Mouse (Mus musculus) neutrophil, adult 5-6 weeks (primary cell): ENCODE measurements around the gene Dcdc2a. TPM values are rescaled to one million over a fixed set of nuclear protein-coding genes. Genes with fewer than 3 reads are reported as not detected.

ENCODE experiments used
- ATAC-seq: fragments of 151-379, 151-347 bp; 2 replicates; pipeline ENCODE4 v1.8.0; 2017; ENCODE audit warnings: mild to moderate bottlenecking, moderate TSS enrichment; ENCODE audit not compliant: insufficient number of reproducible peaks, poor library complexity, low FRiP score, severe bottlenecking; ENCODE audit errors: extremely low read depth
- total RNA-seq: library from RNA; stranded (forward); fragments of 200-1000 nt; gene quantifications from 2 replicates; pipeline ENCODE4 v1.2.3, GENCODE M21; 2017

Gene Dcdc2a
- not detected in 2 replicates for total RNA-seq

DNA sequence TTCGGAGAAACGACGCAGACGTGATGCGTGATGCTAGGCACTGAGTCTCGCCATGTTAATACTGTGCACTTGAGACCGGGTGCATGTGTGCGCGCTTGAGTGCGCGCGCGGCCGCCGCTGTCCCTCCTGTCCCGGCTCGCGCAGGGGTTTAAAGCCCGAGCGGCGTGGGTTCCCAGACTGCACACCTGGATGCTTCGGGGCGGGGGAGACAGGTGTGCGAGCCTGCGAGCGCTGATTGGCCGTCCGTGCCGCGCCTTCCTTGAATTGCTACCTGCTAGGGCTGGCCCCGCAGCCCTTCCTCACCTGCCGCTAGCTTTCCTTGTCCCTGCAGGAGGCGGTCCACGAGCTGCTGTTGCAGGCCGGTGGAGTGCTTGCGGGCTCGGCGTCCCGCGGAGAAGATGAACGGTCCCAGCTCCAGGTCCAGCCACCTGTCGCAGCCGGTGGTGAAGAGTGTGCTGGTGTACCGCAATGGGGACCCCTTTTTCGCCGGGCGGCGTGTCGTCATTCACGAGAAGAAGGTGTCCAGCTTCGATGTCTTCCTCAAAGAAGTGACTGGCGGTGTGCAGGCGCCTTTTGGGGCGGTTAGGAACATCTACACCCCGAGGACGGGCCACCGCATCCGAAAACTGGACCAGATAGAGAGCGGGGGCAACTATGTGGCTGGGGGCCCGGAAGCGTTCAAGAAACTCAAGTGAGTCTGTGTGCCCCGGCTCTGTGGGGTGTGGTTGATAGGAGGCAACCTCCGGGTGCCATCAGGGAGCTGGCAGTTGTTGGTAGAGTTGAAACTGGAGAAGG is at the start of gene Dcdc2a:
Dcdc2a (plus strand) TSS at position 132 of the 795 bp plus-strand sequence.
- ATAC-seq, result no peak

DNA sequence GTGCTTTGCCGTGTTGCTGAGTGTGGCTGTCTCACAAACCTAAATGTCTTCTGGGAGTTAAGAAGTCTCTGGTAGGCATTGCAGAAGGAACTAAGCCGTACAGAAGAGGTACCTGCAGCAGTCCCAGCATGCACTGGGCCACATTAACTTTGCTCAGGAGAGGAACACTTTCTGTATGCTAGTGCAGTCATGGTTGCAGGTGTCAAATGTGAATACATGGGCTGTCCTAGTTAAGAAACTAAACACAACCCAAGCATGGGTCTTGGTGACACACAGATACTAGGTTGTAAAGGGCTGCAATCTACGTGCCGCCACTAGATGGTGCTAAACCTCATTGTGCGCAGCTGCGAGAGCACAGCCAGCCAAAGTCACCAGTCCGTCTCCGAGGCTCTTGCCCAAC is 48.7 kb upstream of the Dcdc2a start:
- ATAC-seq, result no peak

DNA sequence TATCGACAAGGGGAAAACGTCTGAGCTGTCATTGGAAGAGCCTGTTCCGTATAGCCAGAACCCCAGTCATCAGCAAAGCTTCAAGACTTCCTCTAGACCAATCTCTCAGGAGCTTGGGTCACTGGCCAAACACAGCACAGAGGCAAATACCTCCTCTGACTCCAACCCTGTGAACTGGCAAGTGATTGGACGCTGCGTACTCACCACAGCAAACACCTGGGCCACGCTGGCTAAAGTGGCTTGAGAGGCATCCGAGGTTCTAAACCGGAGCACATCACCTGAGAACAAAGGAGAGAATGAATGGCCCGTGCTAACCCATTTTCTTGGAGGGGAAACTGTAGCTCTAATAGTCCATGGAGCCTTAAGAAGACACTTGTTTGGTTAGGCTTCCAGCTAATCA is 37.5 kb upstream of the Dcdc2a start:
- ATAC-seq, result no peak

GRCm38 (mm10) chr13:25019793-25020539 is 35.8 kb upstream of the Dcdc2a start, which contains the start of gene Mrs2:
TSS of gene Mrs2 (minus strand) at chr13:25020379.
- ATAC-seq, result peak; percentile 69

GRCm38 (mm10) chr13:25020540-25020892 is 35.3 kb upstream of the Dcdc2a start:
- ATAC-seq, result no peak

DNA sequence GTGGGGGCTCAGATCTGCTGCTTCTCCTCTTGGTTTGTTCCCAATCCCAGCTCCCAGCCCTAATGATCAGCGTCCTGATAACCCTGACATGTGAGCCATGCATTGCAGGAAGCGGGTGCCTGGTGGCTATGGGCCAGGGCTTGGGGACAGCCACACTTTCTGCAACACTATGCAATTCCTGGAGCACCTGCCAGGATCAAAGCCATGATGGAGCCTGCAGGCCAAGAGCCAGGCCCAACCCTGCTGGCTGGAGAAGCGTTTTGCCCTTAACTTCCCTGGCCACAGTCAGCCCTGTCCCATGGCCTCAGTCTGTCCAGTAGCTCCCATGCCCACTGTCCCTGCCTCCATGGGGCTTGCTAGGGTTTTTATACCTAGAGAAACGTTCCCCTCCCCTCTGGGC is 33.4 kb upstream of the Dcdc2a start:
- no peak for ATAC-seq

DNA sequence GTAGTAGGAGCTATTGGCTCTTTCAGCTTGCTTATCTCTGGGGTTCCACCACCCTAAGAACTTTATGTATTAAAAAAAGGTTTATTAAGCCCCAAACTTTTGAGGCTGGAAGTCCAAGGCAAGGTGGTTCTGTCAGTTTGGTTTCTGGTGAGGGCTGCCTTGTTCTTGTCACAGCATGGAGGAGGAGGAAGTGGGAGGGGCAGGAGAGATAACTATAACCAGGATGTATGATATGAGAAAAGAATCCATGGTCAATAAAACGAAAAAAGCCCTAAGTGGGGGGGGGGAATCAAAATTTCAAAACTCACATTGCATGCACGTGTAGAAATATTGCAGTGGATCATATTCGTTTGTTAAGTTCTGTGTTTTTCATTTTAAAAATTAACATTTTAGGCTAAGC is 32.7 kb upstream of the Dcdc2a start:
- no peak for ATAC-seq

DNA sequence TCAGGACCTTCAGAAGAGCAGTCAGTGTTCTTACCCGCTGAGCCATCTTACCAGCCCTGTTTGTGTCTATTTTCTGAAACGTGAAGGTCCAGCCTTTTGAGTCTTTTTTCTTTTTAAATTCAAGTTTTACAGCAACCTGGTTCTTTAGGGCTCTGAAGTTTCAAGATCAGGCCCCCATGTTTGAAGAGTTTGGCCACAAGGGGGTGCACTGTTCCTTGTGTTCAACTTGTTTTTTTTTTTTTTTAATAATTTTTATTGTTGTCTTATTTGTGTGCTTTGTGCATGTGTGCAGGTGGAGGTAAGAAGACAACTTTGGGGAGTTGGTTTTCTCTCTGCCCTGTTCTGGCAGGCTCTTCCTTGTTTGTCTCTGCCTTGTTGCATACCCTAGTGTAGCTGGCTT is 31.1 kb upstream of the Dcdc2a start:
- no peak for ATAC-seq

DNA sequence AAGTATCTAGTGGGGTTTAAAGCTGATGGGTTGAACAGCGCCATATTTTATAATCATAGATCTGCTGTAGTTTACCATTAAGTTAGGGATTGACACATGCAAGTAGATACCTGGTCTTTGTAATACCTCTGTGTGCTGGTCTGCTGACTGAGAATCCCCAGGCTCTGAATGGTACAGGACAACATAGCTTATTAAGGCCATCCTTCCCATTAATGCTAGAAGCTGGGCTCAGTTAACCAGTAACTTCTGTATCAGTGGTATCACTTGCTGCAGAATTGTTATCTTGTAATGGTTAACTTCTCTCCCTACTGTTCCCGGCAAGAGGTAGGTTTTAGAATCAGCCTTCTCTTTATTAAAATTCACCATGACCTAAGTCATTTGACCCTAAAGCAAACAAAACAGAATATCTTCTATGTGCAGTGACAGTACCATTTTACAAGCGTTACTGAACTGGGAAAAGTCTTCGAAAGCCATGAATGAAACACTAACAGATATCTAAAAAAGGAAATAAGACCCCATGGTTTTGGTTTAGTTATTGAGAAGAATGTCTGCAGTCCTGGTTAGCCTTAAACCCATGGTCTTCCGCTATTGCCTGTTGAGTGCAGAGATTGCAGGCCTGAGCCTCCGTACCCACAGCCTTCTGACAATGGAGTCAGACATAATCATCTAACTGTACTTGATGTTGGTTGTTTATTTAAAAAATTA is 29.2 kb upstream of the Dcdc2a start:
- ATAC-seq, result no peak

DNA sequence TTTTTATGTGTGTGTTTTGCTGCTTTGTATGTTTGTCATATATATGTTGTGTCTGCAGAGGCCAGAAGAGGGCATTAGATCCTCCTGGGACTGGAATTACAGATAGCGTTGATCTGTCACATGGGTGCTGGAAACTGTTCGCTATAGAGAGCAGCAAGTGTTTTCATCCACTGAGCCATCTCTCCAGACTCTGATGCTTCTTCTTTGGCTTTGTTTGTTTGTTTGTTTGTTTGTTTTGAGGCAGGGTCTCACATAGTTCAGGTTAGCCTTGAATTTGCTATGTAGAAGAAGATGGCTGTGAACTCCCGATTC is 28.7 kb upstream of the Dcdc2a start:
- no peak for ATAC-seq

DNA sequence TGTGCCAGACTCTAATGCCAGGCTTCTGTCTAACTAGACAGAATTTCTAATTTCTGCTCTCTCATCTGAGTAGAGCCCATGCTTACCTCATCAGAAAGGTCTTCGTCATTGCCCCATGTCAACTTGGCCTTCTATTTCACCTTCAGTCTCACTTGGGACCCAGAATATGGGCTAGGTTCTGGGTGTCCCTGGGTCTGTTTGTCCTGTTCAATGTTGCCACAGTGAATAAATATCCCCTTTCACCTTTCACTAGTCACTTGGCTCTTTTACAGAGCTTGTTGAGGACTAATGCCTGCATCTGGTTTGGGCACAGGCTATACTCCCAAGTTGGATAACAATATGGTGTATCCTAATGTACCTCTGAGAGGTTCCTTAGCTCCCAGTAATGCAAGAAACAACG is 16.3 kb upstream of the Dcdc2a start:
- no peak for ATAC-seq

DNA sequence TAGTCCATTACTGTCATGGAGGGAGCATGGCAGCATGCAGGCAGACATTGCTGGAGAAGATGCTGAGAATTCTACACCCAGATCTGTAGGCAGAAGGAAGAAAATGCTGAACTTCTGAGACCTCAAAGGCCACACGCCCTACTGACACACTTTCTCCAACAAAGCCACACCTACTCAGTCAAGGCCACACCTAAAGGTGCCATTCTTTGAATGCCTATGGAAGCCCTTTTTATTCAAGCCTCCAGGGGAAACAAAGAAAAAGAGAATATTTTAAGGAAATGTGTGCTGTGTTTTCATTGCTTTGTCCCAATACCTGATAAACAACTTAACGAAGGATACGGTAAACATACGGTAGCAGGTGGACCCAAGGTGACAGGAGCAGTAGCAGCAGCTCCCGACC is 3.1 kb upstream of the Dcdc2a start:
- no peak for ATAC-seq

DNA sequence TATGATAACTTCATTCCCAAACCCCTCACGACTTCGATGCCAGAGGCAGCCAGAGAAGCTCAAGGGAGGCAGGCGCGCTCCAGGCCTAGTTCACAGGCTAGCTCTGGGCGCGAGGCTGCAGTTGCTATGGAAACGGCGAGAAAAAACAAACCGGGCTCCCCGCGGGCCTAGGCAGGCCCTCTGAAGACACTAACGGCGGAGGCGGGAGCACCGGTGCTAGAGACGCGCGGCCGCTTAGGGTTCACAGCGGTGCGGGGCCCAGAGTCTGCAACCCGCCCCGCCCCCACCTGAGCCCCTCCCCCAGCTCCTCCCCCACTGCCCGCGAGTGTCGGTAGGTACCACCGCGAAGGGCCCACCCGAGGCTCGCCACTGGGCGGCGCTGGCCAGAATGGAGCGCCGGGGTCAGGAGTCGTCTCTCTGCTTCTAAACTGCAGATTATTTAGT is 671 bp upstream of the Dcdc2a start:
- ATAC-seq, result no peak

GRCm38 (mm10) chr13:25066659-25067058 is 10.9 kb downstream of the Dcdc2a start:
- ATAC-seq, result no peak

- ATAC-seq, result no peak
Observed at GRCm38 (mm10) chr13:25067183-25067582, 11.4 kb downstream of the Dcdc2a start.

GRCm38 (mm10) chr13:25069765-25070164 is 14.0 kb downstream of the Dcdc2a start:
- ATAC-seq, result no peak

DNA sequence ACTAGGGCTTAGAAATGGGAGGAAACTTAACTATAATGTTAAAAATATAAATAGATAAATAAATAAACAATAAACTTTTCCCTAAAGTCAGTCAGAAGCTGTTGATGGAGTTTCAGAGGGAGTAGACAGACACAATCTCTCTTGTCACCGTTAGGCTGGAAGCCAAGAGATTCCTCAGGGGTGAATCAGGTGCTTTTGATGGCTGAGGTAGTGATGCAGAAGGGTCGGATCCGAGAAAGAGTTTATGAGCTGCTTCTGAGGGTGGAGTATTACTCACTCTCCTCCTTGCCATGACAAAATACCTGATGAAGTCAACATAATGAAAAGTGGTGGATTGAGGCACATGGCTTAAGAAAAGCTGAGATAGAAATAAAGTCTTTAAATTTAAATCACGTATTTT is 15.0 kb downstream of the Dcdc2a start:
- ATAC-seq, result no peak

DNA sequence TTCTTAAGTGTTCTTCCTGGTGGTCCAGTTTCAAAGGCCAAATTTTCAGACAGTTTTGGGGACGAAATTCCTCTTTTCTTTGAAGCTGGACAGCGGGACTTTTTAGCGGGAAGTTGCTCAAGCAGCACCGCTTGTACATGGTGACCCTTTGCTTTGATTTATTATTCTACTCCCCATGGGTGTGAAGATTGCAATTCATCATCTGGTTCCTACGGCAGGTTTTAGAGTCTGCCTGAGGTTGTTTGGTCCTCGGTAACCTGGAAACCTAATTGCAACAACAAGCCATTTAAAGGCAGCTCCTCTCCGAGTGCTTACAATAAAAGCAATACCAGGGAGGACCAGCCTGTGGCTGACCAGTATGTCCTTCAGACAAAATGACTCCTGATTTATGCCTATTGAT is 21.5 kb downstream of the Dcdc2a start:
- ATAC-seq, result no peak

GRCm38 (mm10) chr13:25083144-25083572 is 27.4 kb downstream of the Dcdc2a start:
- no peak for ATAC-seq

GRCm38 (mm10) chr13:25085147-25085546 is 29.3 kb downstream of the Dcdc2a start:
- ATAC-seq, result no peak
